Mouse (Mus musculus) E14TG2a.4 (cell line): ENCODE results near the gene Gm648.

Experiments used
- CTCF ChIP-seq: conservative IDR thresholded peaks from 2 replicates; pipeline ENCODE4 v1.5.1; 2014; ENCODE audit warnings: low read length
- POU5F1 ChIP-seq: IDR thresholded peaks from 2 replicates; pipeline ENCODE4 v1.6.1; 2014; ENCODE audit warnings: low read length, borderline replicate concordance

DNA sequence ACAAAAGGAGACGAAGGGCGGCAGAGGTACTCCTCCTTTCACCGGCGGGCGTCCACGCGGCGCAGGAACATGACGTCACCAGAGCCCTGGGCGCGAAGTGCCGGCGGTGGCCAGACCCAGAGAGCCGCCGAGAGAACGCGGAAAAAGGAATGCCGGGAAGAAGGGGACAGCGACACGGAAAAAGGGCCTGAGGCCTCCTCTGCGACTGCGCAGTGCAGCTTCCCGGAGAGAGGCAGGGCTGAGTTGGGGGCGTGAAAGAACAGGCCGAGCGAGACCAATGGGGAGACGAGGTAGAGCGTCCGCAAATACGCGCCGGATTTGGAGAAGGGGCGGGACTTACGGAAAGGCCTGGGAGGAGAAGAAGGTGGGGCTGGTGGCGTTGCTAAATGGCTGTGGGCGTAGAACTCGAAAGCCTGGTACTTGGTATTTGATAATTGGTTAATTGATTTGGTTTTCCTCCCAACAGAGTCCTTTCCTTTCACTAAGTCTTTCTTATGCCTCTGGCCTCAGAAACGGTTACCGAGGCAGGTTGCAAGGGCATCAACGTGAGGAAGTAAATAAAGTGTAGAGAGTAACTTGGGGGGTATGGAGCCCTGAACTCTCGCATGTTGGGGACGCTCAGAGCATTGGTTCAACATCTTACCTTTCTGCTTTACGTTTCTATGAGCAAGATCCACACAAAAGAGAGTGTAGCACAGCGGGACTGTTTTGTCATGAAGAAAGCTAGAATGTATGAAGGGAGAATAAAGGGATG, 48.7 kb upstream of the Gm648 start, which contains the start of gene Mmgt1:
- no peak for TF ChIP-seq CTCF
- no peak for TF ChIP-seq POU5F1
